Mouse (Mus musculus): Measurements from ENCODE around the gene Slc2a13. TPM values are rescaled to one million over a fixed set of nuclear protein-coding genes. Genes with fewer than 3 reads are reported as not detected.

Gene Slc2a13
- polyA plus RNA-seq, 1 experiment, result 0.14 TPM

- Histone ChIP-seq H3K27me3 (ENCODE audit: control insufficient read depth, insufficient read depth, low read length) (no peaks in the 10 kb centered on the region), H3K4me1 (ENCODE audit: control insufficient read depth, insufficient read depth, low read length) (no peaks in the 10 kb centered on the region), H3K4me3 (ENCODE audit: control insufficient read depth, low read depth, low read length) (no peak overlapping the region), H3K27ac (ENCODE audit: control insufficient read depth, insufficient read depth, low read depth, low read length) (no peak overlapping the region), H3K36me3 (ENCODE audit: control insufficient read depth, insufficient read depth, low read length) (no peaks in the 10 kb centered on the region)
- TF ChIP-seq CTCF (IDR thresholded peaks at IDR 0.05; ENCODE audit: control insufficient read depth, insufficient read depth, insufficient replicate concordance, low read depth, low read length) (no peak), POLR2A (IDR thresholded peaks at IDR 0.05; ENCODE audit: control insufficient read depth, low read depth, low read length) (no peak)
Observed at GRCm38 (mm10) chr15:91555336-91555736, 17.7 kb downstream of the Slc2a13 start.

DNA sequence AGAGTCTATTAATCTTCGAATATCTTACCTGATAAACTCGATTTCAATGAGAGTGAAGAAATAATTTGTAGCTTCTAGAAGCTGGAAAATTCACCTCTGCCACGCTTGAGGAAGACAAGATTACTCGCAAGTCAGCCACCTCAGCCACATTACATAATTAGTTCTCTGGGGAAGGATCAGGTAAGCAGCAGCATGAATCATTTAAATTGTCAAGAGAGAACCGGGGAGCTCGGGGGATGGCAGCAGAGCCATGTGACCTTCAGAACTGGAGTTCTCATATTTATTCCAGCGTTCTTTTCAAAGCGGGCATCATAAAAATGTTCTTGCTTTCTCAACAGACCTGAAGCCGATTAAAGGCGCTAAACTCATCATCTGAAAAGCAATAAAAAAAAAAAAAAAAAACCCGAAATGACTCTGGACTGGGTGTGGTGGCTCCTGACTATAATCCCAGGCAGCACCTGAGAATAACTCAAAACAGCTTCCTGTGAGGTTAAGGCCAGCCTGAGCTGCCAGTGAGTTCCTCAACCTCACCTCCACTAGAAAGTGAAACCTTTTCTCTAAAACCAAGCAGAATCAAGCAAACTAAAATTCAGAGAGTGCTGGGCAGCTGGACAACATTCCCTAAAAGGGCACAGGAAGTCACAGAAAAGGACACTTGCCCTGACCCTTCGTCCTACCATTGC lies 24.3 kb downstream of the Slc2a13 start:
- H3K4me3 ChIP-seq (ENCODE audit: control insufficient read depth, low read depth, low read length), result no peak overlapping the region
- H3K27me3 ChIP-seq (ENCODE audit: control insufficient read depth, insufficient read depth, low read length), result no peaks in the 10 kb centered on the region
- no peak overlapping the region for H3K27ac ChIP-seq (ENCODE audit: control insufficient read depth, insufficient read depth, low read depth, low read length)
- H3K4me1 ChIP-seq (ENCODE audit: control insufficient read depth, insufficient read depth, low read length), result no peaks in the 10 kb centered on the region
- no peak for TF ChIP-seq POLR2A (IDR thresholded peaks at IDR 0.05; ENCODE audit: control insufficient read depth, low read depth, low read length)
- no peak for TF ChIP-seq CTCF (IDR thresholded peaks at IDR 0.05; ENCODE audit: control insufficient read depth, insufficient read depth, insufficient replicate concordance, low read depth, low read length)
- no peaks in the 10 kb centered on the region for H3K36me3 ChIP-seq (ENCODE audit: control insufficient read depth, insufficient read depth, low read length)

DNA sequence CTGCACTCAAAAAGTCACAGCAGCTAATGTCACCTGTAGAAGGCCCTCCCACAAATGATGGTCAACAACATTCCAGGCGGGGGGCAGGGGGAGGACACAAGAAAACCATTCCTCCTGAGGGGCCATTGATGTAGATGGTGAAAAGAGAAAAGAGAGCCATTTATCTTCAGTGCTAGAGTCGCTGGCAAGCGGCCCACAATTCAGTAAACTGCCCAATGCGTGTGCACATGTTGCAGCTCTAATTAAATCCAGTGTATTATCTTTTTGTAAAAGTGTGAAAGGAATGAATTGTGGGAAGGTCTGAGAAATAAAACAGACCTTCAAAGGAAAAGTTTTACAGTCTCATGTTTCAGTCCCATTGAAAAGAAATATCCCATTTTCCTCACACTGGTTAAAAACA lies 28.5 kb downstream of the Slc2a13 start:
- H3K27ac ChIP-seq (ENCODE audit: control insufficient read depth, insufficient read depth, low read depth, low read length), result no peak overlapping the region
- TF ChIP-seq POLR2A (IDR thresholded peaks at IDR 0.05; ENCODE audit: control insufficient read depth, low read depth, low read length) (no peak), CTCF (IDR thresholded peaks at IDR 0.05; ENCODE audit: control insufficient read depth, insufficient read depth, insufficient replicate concordance, low read depth, low read length) (no peak)
- H3K4me3 ChIP-seq (ENCODE audit: control insufficient read depth, low read depth, low read length), result no peak overlapping the region
- no peaks in the 10 kb centered on the region for H3K4me1 ChIP-seq (ENCODE audit: control insufficient read depth, insufficient read depth, low read length)
- H3K27me3 ChIP-seq (ENCODE audit: control insufficient read depth, insufficient read depth, low read length), result no peaks in the 10 kb centered on the region
- no peaks in the 10 kb centered on the region for H3K36me3 ChIP-seq (ENCODE audit: control insufficient read depth, insufficient read depth, low read length)

- H3K27ac ChIP-seq (ENCODE audit: control insufficient read depth, insufficient read depth, low read depth, low read length), result no peak overlapping the region
- H3K36me3 ChIP-seq (ENCODE audit: control insufficient read depth, insufficient read depth, low read length), result no peaks in the 10 kb centered on the region
- no peak overlapping the region for H3K4me3 ChIP-seq (ENCODE audit: control insufficient read depth, low read depth, low read length)
- H3K4me1 ChIP-seq (ENCODE audit: control insufficient read depth, insufficient read depth, low read length), result no peaks in the 10 kb centered on the region
- no peak for TF ChIP-seq POLR2A (IDR thresholded peaks at IDR 0.05; ENCODE audit: control insufficient read depth, low read depth, low read length)
- no peak for TF ChIP-seq CTCF (IDR thresholded peaks at IDR 0.05; ENCODE audit: control insufficient read depth, insufficient read depth, insufficient replicate concordance, low read depth, low read length)
- H3K27me3 ChIP-seq (ENCODE audit: control insufficient read depth, insufficient read depth, low read length), result no peaks in the 10 kb centered on the region
Observed at GRCm38 (mm10) chr15:91538439-91538838, 34.6 kb downstream of the Slc2a13 start.

GRCm38 (mm10) chr15:91526876-91527275 lies 46.2 kb downstream of the Slc2a13 start:
- Histone ChIP-seq H3K36me3 (ENCODE audit: control insufficient read depth, insufficient read depth, low read length) (no peaks in the 10 kb centered on the region), H3K27me3 (ENCODE audit: control insufficient read depth, insufficient read depth, low read length) (no peaks in the 10 kb centered on the region), H3K27ac (ENCODE audit: control insufficient read depth, insufficient read depth, low read depth, low read length) (no peak overlapping the region), H3K4me3 (ENCODE audit: control insufficient read depth, low read depth, low read length) (no peak overlapping the region), H3K4me1 (ENCODE audit: control insufficient read depth, insufficient read depth, low read length) (no peaks in the 10 kb centered on the region)
- TF ChIP-seq POLR2A (IDR thresholded peaks at IDR 0.05; ENCODE audit: control insufficient read depth, low read depth, low read length) (no peak), CTCF (IDR thresholded peaks at IDR 0.05; ENCODE audit: control insufficient read depth, insufficient read depth, insufficient replicate concordance, low read depth, low read length) (no peak)

- H3K4me3 ChIP-seq (ENCODE audit: control insufficient read depth, low read depth, low read length), result no peak overlapping the region
- H3K4me1 ChIP-seq (ENCODE audit: control insufficient read depth, insufficient read depth, low read length), result no peaks in the 10 kb centered on the region
- H3K27me3 ChIP-seq (ENCODE audit: control insufficient read depth, insufficient read depth, low read length), result no peaks in the 10 kb centered on the region
- H3K27ac ChIP-seq (ENCODE audit: control insufficient read depth, insufficient read depth, low read depth, low read length), result no peak overlapping the region
- TF ChIP-seq CTCF (IDR thresholded peaks at IDR 0.05; ENCODE audit: control insufficient read depth, insufficient read depth, insufficient replicate concordance, low read depth, low read length) (no peak), POLR2A (IDR thresholded peaks at IDR 0.05; ENCODE audit: control insufficient read depth, low read depth, low read length) (no peak)
- no peaks in the 10 kb centered on the region for H3K36me3 ChIP-seq (ENCODE audit: control insufficient read depth, insufficient read depth, low read length)
Observed at GRCm38 (mm10) chr15:91526166-91526565, 46.9 kb downstream of the Slc2a13 start.

- no peaks in the 10 kb centered on the region for H3K36me3 ChIP-seq (ENCODE audit: control insufficient read depth, insufficient read depth, low read length)
- H3K4me1 ChIP-seq (ENCODE audit: control insufficient read depth, insufficient read depth, low read length), result no peaks in the 10 kb centered on the region
- TF ChIP-seq POLR2A (IDR thresholded peaks at IDR 0.05; ENCODE audit: control insufficient read depth, low read depth, low read length) (no peak), CTCF (IDR thresholded peaks at IDR 0.05; ENCODE audit: control insufficient read depth, insufficient read depth, insufficient replicate concordance, low read depth, low read length) (no peak)
- H3K27me3 ChIP-seq (ENCODE audit: control insufficient read depth, insufficient read depth, low read length), result no peaks in the 10 kb centered on the region
- H3K27ac ChIP-seq (ENCODE audit: control insufficient read depth, insufficient read depth, low read depth, low read length), result no peak overlapping the region
- H3K4me3 ChIP-seq (ENCODE audit: control insufficient read depth, low read depth, low read length), result no peak overlapping the region
Observed at GRCm38 (mm10) chr15:91524451-91524850, 48.6 kb downstream of the Slc2a13 start.

All from testis, adult 2 months (tissue).